8 mouse cellular contexts compared by ENCODE assay signal in the genomic region with DNA sequence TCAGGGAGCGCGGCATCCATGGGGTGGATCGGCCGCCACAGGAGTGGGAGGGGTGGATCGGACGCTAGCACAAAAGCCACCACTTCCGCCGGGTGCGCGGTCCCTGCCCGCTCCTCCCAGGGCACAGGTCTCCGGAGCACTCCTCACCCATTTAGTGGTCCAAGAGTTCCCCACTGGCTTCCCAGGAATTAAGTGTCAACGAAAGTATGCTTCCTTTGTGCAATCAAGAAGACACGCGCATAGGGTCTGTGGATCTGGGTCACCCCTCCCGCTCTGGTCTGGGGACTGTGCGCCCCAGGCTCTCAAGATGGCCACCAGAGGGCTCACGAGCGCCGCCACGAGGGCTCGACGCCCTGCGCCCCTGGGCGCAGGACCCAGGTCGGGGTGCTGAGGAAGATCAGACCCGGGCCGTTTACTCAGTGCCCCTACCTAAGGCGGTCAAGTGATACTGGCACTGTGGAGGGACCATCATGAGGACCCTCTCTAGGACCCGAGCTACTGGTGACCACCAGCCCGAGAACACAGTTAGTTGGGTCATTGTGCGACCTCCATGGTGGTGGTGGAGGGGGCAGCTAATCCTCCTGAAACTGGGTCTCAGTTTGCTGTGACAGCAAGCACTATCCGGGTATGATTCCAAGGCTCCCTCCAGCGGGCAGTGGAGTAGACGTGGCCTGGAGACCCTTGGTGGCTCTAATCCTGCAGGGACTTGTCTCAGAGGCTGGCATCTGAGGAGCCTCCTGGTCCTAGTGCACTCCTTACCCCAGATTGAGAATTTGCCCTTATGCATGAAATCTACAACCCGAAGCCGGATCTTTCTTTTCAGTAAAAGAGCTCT. TPM values are rescaled to one million over a fixed set of nuclear protein-coding genes. Genes with fewer than 3 reads are reported as not detected.
DNase-seq lines count a peak whose midpoint lies in the region; ATAC-seq and TF ChIP-seq lines count a peak whose summit lies in the region.

No protein-coding gene starts in this region.

- no peaks in the 10 kb centered on the region for H3K9me3 ChIP-seq in embryonic facial prominence, embryonic 11.5 days (replicated peaks; ENCODE audit: control insufficient read depth, low read length)
- no peaks in the 10 kb centered on the region for H3K9me3 ChIP-seq in limb, embryonic 12.5 days
- H3K9me3 ChIP-seq in midbrain, embryonic 13.5 days = no peaks in the 10 kb centered on the region

- peak overlapping the region; percentile 82 for H3K4me2 ChIP-seq in embryonic facial prominence, embryonic 11.5 days (ENCODE audit: low read depth, low read length)
- H3K4me2 ChIP-seq in limb, embryonic 12.5 days = peak overlapping the region; percentile 81
- H3K4me2 ChIP-seq in midbrain, embryonic 13.5 days (replicated peaks) = peak overlapping the region; percentile 64

- no peaks in the 10 kb centered on the region for H3K27me3 ChIP-seq in embryonic facial prominence, embryonic 11.5 days (ENCODE audit: control insufficient read depth, insufficient read depth, low read length)
- H3K27me3 ChIP-seq in heart, adult 2 months (ENCODE audit: control insufficient read depth, insufficient read depth, low read length) = no peaks in the 10 kb centered on the region
- no peaks in the 10 kb centered on the region for H3K27me3 ChIP-seq in limb, embryonic 12.5 days
- no peaks in the 10 kb centered on the region for H3K27me3 ChIP-seq in midbrain, embryonic 13.5 days
- no peaks in the 10 kb centered on the region for H3K27me3 ChIP-seq in small intestine, adult 2 months (ENCODE audit: control insufficient read depth, insufficient read depth, low read length)

- H3K79me2 ChIP-seq in heart, adult 2 months (replicated peaks; ENCODE audit: control insufficient read depth, insufficient read depth, low read length) = no peaks in the 10 kb centered on the region

- peak; percentile 94 for TF ChIP-seq CTCF in heart, adult 2 months (IDR thresholded peaks at IDR 0.05)
- TF ChIP-seq CTCF in small intestine, adult 2 months (IDR thresholded peaks at IDR 0.05; ENCODE audit: extremely low read depth, insufficient read length, insufficient replicate concordance, low read depth, low read length) = peak; percentile 73

- H3K4me3 ChIP-seq in embryonic facial prominence, embryonic 11.5 days (ENCODE audit: low read depth, low read length) = peak overlapping the region; percentile 47
- H3K4me3 ChIP-seq in heart, adult 2 months = peak overlapping the region; percentile 54
- peak overlapping the region; percentile 54 for H3K4me3 ChIP-seq in limb, embryonic 12.5 days (replicated peaks)
- H3K4me3 ChIP-seq in midbrain, embryonic 13.5 days (replicated peaks) = peak overlapping the region; percentile 48
- peak overlapping the region; percentile 79 for H3K4me3 ChIP-seq in small intestine, adult 2 months (ENCODE audit: low read depth, low read length)

- no peaks in the 10 kb centered on the region for H3K4me1 ChIP-seq in embryonic facial prominence, embryonic 11.5 days (ENCODE audit: control insufficient read depth, insufficient read depth, low read length)
- no peaks in the 10 kb centered on the region; the same call in 1 of the 2 replicates for H3K4me1 ChIP-seq in heart, adult 2 months (ENCODE audit: control insufficient read depth, insufficient read depth, low read length)
- H3K4me1 ChIP-seq in limb, embryonic 12.5 days (replicated peaks) = peaks cover 10% of the 10 kb centered on the region
- peaks cover 17% of the 10 kb centered on the region for H3K4me1 ChIP-seq in midbrain, embryonic 13.5 days (replicated peaks)
- peaks cover 14% of the 10 kb centered on the region for H3K4me1 ChIP-seq in small intestine, adult 2 months (ENCODE audit: control insufficient read depth, insufficient read depth, insufficient read length, low read length)

- 2% methylated on average over 37 of the region's 37 CpGs for WGBS in embryonic facial prominence, embryonic 11.5 days
- 4% methylated on average over 37 of the region's 37 CpGs for WGBS in heart, adult 2 months
- WGBS in limb, embryonic 12.5 days = 4% methylated on average over 37 of the region's 37 CpGs
- 3% methylated on average over 37 of the region's 37 CpGs for WGBS in midbrain, embryonic 13.5 days
- 3% methylated on average over 37 of the region's 37 CpGs for WGBS in small intestine, adult 2 months

- H3K27ac ChIP-seq in embryonic facial prominence, embryonic 11.5 days (replicated peaks; ENCODE audit: low read depth, low read length) = peak overlapping the region; percentile 28; the same call in 1 of the 2 replicates
- H3K27ac ChIP-seq in heart, adult 2 months = peak overlapping the region; percentile 68
- peak overlapping the region; percentile 77 for H3K27ac ChIP-seq in limb, embryonic 12.5 days
- H3K27ac ChIP-seq in midbrain, embryonic 13.5 days = peak overlapping the region; percentile 37
- peak overlapping the region; percentile 67 for H3K27ac ChIP-seq in small intestine, adult 2 months (ENCODE audit: insufficient read depth, low read depth, low read length)

- no peaks in the 10 kb centered on the region for H3K36me3 ChIP-seq in embryonic facial prominence, embryonic 11.5 days (replicated peaks; ENCODE audit: control insufficient read depth, insufficient read depth, low read depth, low read length)
- no peaks in the 10 kb centered on the region for H3K36me3 ChIP-seq in heart, adult 2 months (ENCODE audit: control insufficient read depth, insufficient read depth, low read length)
- no peaks in the 10 kb centered on the region for H3K36me3 ChIP-seq in limb, embryonic 12.5 days
- no peaks in the 10 kb centered on the region for H3K36me3 ChIP-seq in midbrain, embryonic 13.5 days
- H3K36me3 ChIP-seq in small intestine, adult 2 months (ENCODE audit: control insufficient read depth, insufficient read depth, low read length) = no peaks in the 10 kb centered on the region

- TF ChIP-seq POLR2A in heart, adult 2 months (IDR thresholded peaks at IDR 0.05; ENCODE audit: insufficient read depth, low read depth, low read length) = peak; percentile 63
- no peak for TF ChIP-seq POLR2A in small intestine, adult 2 months (IDR thresholded peaks at IDR 0.05; ENCODE audit: low read depth, low read length)

- intact Hi-C loops in heart, adult 2 months (cut with DNase I) = loop anchor here (1.0 kb wide), 1 partner anchor 43 kb away; no protein-coding TSS in a partner anchor

- TF ChIP-seq EP300 in heart, adult 2 months (IDR thresholded peaks at IDR 0.05; ENCODE audit: insufficient read depth, low read depth, low read length) = 0 out of 2 replicates have a peak, but pooled peaks have one; percentile 8

- peak; percentile 69 for DNase-seq in 3T3-L1 (ENCODE audit: low read depth, low spot score)
- peak; percentile 83 for DNase-seq in adrenal gland, postnatal 25 days
- peak; percentile 85 for DNase-seq in embryonic facial prominence, embryonic 11.5 days (ENCODE audit: low spot score)
- peak; percentile 87 to 88 for DNase-seq in heart, adult 2 months
- peak; percentile 88 for DNase-seq in kidney, adult 18-20 months

- ATAC-seq in embryonic facial prominence, embryonic 11.5 days (replicated peaks; ENCODE audit: insufficient number of reproducible peaks, low FRiP score, low TSS enrichment, low read depth) = peak; percentile 77
- peak; percentile 84 for ATAC-seq in limb, embryonic 12.5 days (ENCODE audit: insufficient number of reproducible peaks, insufficient read depth, low FRiP score, low TSS enrichment, low read depth)
- peak; percentile 88 for ATAC-seq in midbrain, embryonic 13.5 days

- H3K9ac ChIP-seq in embryonic facial prominence, embryonic 11.5 days (replicated peaks; ENCODE audit: low read length) = peak overlapping the region; percentile 84
- H3K9ac ChIP-seq in heart, adult 2 months (ENCODE audit: low read depth, low read length) = peak overlapping the region; percentile 78
- H3K9ac ChIP-seq in limb, embryonic 12.5 days (replicated peaks) = peak overlapping the region; percentile 75
- H3K9ac ChIP-seq in midbrain, embryonic 13.5 days (replicated peaks) = peak overlapping the region; percentile 77

RNA-seq across cellular contexts. Expression of a gene that starts 42.7 kb away (rescaled TPM):
- total RNA-seq in adrenal gland, postnatal 25 days (2021) = 45.5 and 48.8 TPM in 2 replicates
- polyA plus RNA-seq in embryonic facial prominence, embryonic 11.5 days (2014; fragmentation: Nextera tagmentation; extraction: Ambion mirVana) = 19.1 and 20.3 TPM in 2 replicates
- total RNA-seq in heart, adult 2 months (2021) = 10 to 100 TPM; 20.6 to 23.8 TPM
- polyA plus RNA-seq in heart, adult 2 months (2012; rRNA removed) = 9.0 and 15.7 TPM in 2 replicates
- polyA plus RNA-seq in limb, embryonic 12.5 days (2016; fragmentation: Nextera tagmentation; extraction: Ambion mirVana) = 25.3 and 26.9 TPM in 2 replicates
- 21.7 and 24.6 TPM in 2 replicates for polyA plus RNA-seq in midbrain, embryonic 13.5 days (2015; fragmentation: Nextera tagmentation; extraction: Ambion mirVana)
- polyA plus RNA-seq in small intestine, adult 2 months (2012; rRNA removed) = 5.5 and 10.7 TPM in 2 replicates

RNA-seq across cellular contexts. Expression of a gene that starts 45.2 kb away (rescaled TPM):
- 739 and 836 TPM in 2 replicates for total RNA-seq in adrenal gland, postnatal 25 days (2021)
- 3,882 and 3,910 TPM in 2 replicates for polyA plus RNA-seq in embryonic facial prominence, embryonic 11.5 days (2014; fragmentation: Nextera tagmentation; extraction: Ambion mirVana)
- total RNA-seq in heart, adult 2 months (2021) = 100 to 1,000 TPM; 405 to 430 TPM
- 258 and 363 TPM in 2 replicates for polyA plus RNA-seq in heart, adult 2 months (2012; rRNA removed)
- polyA plus RNA-seq in limb, embryonic 12.5 days (2016; fragmentation: Nextera tagmentation; extraction: Ambion mirVana) = 3,393 and 3,612 TPM in 2 replicates
- polyA plus RNA-seq in midbrain, embryonic 13.5 days (2015; fragmentation: Nextera tagmentation; extraction: Ambion mirVana) = 4,178 and 4,302 TPM in 2 replicates
- polyA plus RNA-seq in small intestine, adult 2 months (2012; rRNA removed) = 156 and 262 TPM in 2 replicates

Comparison
In these comparisons a context has a peak if more than half of its experiments do, and no peak if none do; other contexts are left out.
1. Peak in every context shown above with its lines: DNase-seq, ATAC-seq, H3K4me3 ChIP-seq and H3K27ac ChIP-seq.